29 mouse cellular contexts compared by ENCODE assay signal in the genomic region with DNA sequence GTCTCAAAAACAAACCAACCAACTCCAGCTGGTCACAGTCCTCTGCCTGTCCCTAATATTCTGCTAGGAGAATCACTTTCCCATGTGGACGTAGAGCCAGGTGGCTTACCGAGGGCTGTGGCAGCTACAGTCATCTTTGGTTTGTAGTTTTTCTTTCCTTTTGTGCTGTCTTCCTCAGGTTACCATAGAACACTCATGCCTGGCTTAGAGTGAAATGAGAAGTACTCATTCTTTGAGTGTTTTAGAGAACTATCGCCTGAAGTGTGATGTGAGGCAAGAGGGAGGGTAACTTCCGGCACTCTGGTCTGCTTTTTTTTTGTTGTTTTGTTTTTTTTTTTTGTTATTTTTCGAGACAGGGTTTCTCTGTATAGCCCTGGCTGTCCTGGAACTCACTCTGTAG. TPM values are rescaled to one million over a fixed set of nuclear protein-coding genes. Genes with fewer than 3 reads are reported as not detected.
DNase-seq lines count a peak whose midpoint lies in the region; ATAC-seq and TF ChIP-seq lines count a peak whose summit lies in the region.
"Had no signal": no experiment of that assay in that cellular context is flagged by ENCODE, and none has a peak within 500 bp of the region (broad histone marks: within the 10 kb centered on the region; RNA-seq: fewer than 3 reads in every experiment).

No protein-coding gene starts in this region.

- peak overlapping the region; percentile 93; the same call in 1 of the 2 replicates for H3K4me2 ChIP-seq in liver, embryonic 12.5 days
- H3K4me2 ChIP-seq in liver, embryonic 11.5 days, result no peak overlapping the region; the same call in 1 of the 2 replicates
- H3K4me2 ChIP-seq in liver, embryonic 15.5 days, result peak overlapping the region; percentile 83; the same call in 1 of the 2 replicates
- H3K4me2 ChIP-seq: forebrain, embryonic 15.5 days; heart, embryonic 11.5 days; hindbrain, embryonic 13.5 days; lung, embryonic 14.5 days had no signal

- intact Hi-C loops in left cerebral cortex, postnatal 36 days (cut with DNase I), result no loop called here
- intact Hi-C loops in left cerebral cortex, postnatal 10 days (cut with DNase I), result no loop called here

- peaks cover 30% of the 10 kb centered on the region for H3K4me1 ChIP-seq in liver, embryonic 12.5 days
- peaks cover 12% of the 10 kb centered on the region for H3K4me1 ChIP-seq in liver, embryonic 11.5 days (replicated peaks; ENCODE audit: control insufficient read depth, insufficient read depth, low read length)
- peaks cover 50% of the 10 kb centered on the region for H3K4me1 ChIP-seq in bone marrow macrophage, adult 2 months (ENCODE audit: control insufficient read depth, insufficient read depth, low read length)
- H3K4me1 ChIP-seq in liver, embryonic 15.5 days (replicated peaks), result peaks cover 31% of the 10 kb centered on the region

- ATAC-seq in liver, embryonic 12.5 days, result no peak
- no peak for ATAC-seq in liver, embryonic 11.5 days (replicated peaks; ENCODE audit: low FRiP score)
- no peak for ATAC-seq in liver, embryonic 15.5 days (ENCODE audit: insufficient read depth)
- ATAC-seq: forebrain, embryonic 15.5 days had no signal

- no peak overlapping the region for H3K9ac ChIP-seq in liver, embryonic 12.5 days
- H3K9ac ChIP-seq in liver, embryonic 11.5 days (ENCODE audit: low read depth, low read length), result no peak overlapping the region
- no peak overlapping the region for H3K9ac ChIP-seq in liver, embryonic 15.5 days
- H3K9ac ChIP-seq: forebrain, embryonic 15.5 days; hindbrain, embryonic 13.5 days; lung, embryonic 14.5 days had no signal

- peaks cover 13% of the 10 kb centered on the region for H3K36me3 ChIP-seq in liver, embryonic 12.5 days
- H3K36me3 ChIP-seq in liver, embryonic 11.5 days (ENCODE audit: control insufficient read depth, insufficient read depth, low read length), result peaks cover 5% of the 10 kb centered on the region
- peaks cover 8% of the 10 kb centered on the region; the same call in 1 of the 2 replicates for H3K36me3 ChIP-seq in liver, embryonic 15.5 days (replicated peaks)
- H3K36me3 ChIP-seq in splenic B cell, adult 2 months (ENCODE audit: control insufficient read depth, insufficient read depth, low read length, poor library complexity, severe bottlenecking), result 0 out of 2 replicates have a peak, but pooled peaks cover 1% of the 10 kb centered on the region

- H3K27me3 ChIP-seq in liver, embryonic 12.5 days (replicated peaks), result peaks cover 14% of the 10 kb centered on the region; the same call in 1 of the 2 replicates
- no peaks in the 10 kb centered on the region; the same call in 1 of the 2 replicates for H3K27me3 ChIP-seq in liver, embryonic 11.5 days (replicated peaks; ENCODE audit: control insufficient read depth, insufficient read depth, low read length)
- H3K27me3 ChIP-seq in liver, embryonic 15.5 days, result 0 out of 2 replicates have a peak, but pooled peaks cover 8% of the 10 kb centered on the region
- no peaks in the 10 kb centered on the region for H3K27me3 ChIP-seq in splenic B cell, adult 2 months (ENCODE audit: control insufficient read depth, insufficient read depth, low read length, poor library complexity, severe bottlenecking)
- H3K27me3 ChIP-seq: forebrain, embryonic 15.5 days; hindbrain, embryonic 13.5 days had no signal

- TF ChIP-seq CTCF in bone marrow macrophage, adult 2 months (IDR thresholded peaks at IDR 0.05; ENCODE audit: low read depth, low read length), result no peak

- DNase-seq in liver, embryonic 11.5 days (ENCODE audit: low spot score), result no peak
- peak; percentile 27 for DNase-seq in splenic B cell, adult 2 months (ENCODE audit: low read depth, low spot score)
- no peak for DNase-seq in left cerebral cortex, postnatal 36 days (ENCODE audit: low spot score in 2 of 2)
- DNase-seq in left cerebral cortex, postnatal 10 days (ENCODE audit: extremely low spot score in 1 of 2, low spot score in 2 of 2), result no peak
- DNase-seq: adrenal gland, adult 2 months; cerebellum, adult 9-10 months; embryo, embryonic 11 days; gastrocnemius, postnatal 25 days; heart, postnatal 10 days; kidney, adult 8-10 months; kidney, postnatal 14 days; lung, embryonic 14.5 days; midbrain, embryonic 14.5 days; spleen, adult 18-20 months; thymus, adult 2 months had no signal

- TF ChIP-seq POLR2A in bone marrow macrophage, adult 2 months (IDR thresholded peaks at IDR 0.05; ENCODE audit: borderline replicate concordance, low read depth, low read length), result no peak

- H3K9me3 ChIP-seq in liver, embryonic 12.5 days (replicated peaks), result no peaks in the 10 kb centered on the region
- H3K9me3 ChIP-seq in liver, embryonic 11.5 days (ENCODE audit: control insufficient read depth, low read length), result no peaks in the 10 kb centered on the region
- H3K9me3 ChIP-seq in liver, embryonic 15.5 days (replicated peaks), result no peaks in the 10 kb centered on the region
- H3K9me3 ChIP-seq: forebrain, embryonic 15.5 days; hindbrain, embryonic 13.5 days; limb, embryonic 10.5 days had no signal

- 62% methylated on average over 5 of the region's 5 CpGs for WGBS in liver, embryonic 12.5 days (ENCODE audit: insufficient replicate concordance)
- 72% methylated on average over 5 of the region's 5 CpGs for WGBS in liver, embryonic 11.5 days
- WGBS in liver, embryonic 15.5 days (ENCODE audit: insufficient replicate concordance), result 56% methylated on average over 5 of the region's 5 CpGs

- H3K27ac ChIP-seq in liver, embryonic 12.5 days, result peak overlapping the region; percentile 39; the same call in 1 of the 2 replicates
- H3K27ac ChIP-seq in liver, embryonic 11.5 days (ENCODE audit: low read depth, low read length), result no peak overlapping the region
- H3K27ac ChIP-seq in bone marrow macrophage, adult 2 months (ENCODE audit: insufficient read depth, low read depth, low read length), result peak overlapping the region; percentile 56
- H3K27ac ChIP-seq in liver, embryonic 15.5 days (replicated peaks), result 0 out of 2 replicates have a peak overlapping the region, but pooled peaks have one; percentile 55
- H3K27ac ChIP-seq: forebrain, embryonic 15.5 days; hindbrain, embryonic 13.5 days; limb, embryonic 10.5 days had no signal

- no peak overlapping the region for H3K4me3 ChIP-seq in liver, embryonic 12.5 days
- H3K4me3 ChIP-seq in liver, embryonic 11.5 days (ENCODE audit: low read depth, low read length), result no peak overlapping the region
- peak overlapping the region; percentile 77 for H3K4me3 ChIP-seq in bone marrow macrophage, adult 2 months (ENCODE audit: insufficient read depth, low read length)
- no peak overlapping the region for H3K4me3 ChIP-seq in liver, embryonic 15.5 days (replicated peaks)
- H3K4me3 ChIP-seq: forebrain, embryonic 15.5 days; hindbrain, embryonic 13.5 days; megakaryocyte, embryonic 14.5 days had no signal

RNA-seq across cellular contexts. Expression of a gene that starts 2.1 kb away (rescaled TPM):
- 41.6 and 45.4 TPM in 2 replicates for polyA plus RNA-seq in liver, embryonic 12.5 days (2016; fragmentation: Nextera tagmentation; extraction: Ambion mirVana)
- 65.5 and 68.2 TPM in 2 replicates for polyA plus RNA-seq in liver, embryonic 11.5 days (2014; fragmentation: Nextera tagmentation; extraction: Ambion mirVana)
- polyA plus RNA-seq in bone marrow macrophage, adult 2 months (2012; ENCODE audit: insufficient read depth, insufficient read length, missing spikeins), result 7.4 and 9.1 TPM in 2 replicates
- 20.1 and 21.4 TPM in 2 replicates for polyA plus RNA-seq in liver, embryonic 15.5 days (2015; fragmentation: Nextera tagmentation; extraction: Ambion mirVana)
- 10 to 100 TPM; 40.1 to 43.8 TPM for total RNA-seq in left cerebral cortex, postnatal 36 days (2021)
- 10 to 100 TPM; 45.7 to 47.7 TPM for total RNA-seq in left cerebral cortex, postnatal 10 days (2021)

RNA-seq across cellular contexts. Expression of a gene that starts 10.2 kb away (rescaled TPM):
- polyA plus RNA-seq in liver, embryonic 12.5 days (2016; fragmentation: Nextera tagmentation; extraction: Ambion mirVana), result not detected in 2 replicates
- polyA plus RNA-seq in liver, embryonic 11.5 days (2014; fragmentation: Nextera tagmentation; extraction: Ambion mirVana), result not detected in 2 replicates
- polyA plus RNA-seq in bone marrow macrophage, adult 2 months (2012; ENCODE audit: insufficient read depth, insufficient read length, missing spikeins), result not detected in 2 replicates
- not detected in 2 replicates for polyA plus RNA-seq in liver, embryonic 15.5 days (2015; fragmentation: Nextera tagmentation; extraction: Ambion mirVana)
- total RNA-seq in left cerebral cortex, postnatal 36 days (2021), result not detected
- not detected for total RNA-seq in left cerebral cortex, postnatal 10 days (2021)
- total RNA-seq: adrenal gland, adult 2 months; gastrocnemius, postnatal 25 days; heart, postnatal 10 days; layer of hippocampus, adult 8-10 months had no signal
- polyA plus RNA-seq: adrenal gland, adult 2 months; embryonic facial prominence, embryonic 14.5 days; forebrain, embryonic 15.5 days; heart, embryonic 11.5 days; hindbrain, embryonic 13.5 days; intestine, embryonic 14.5 days; limb, embryonic 10.5 days; midbrain, embryonic 14.5 days; myocyte; neural tube, embryonic 14.5 days; stomach, embryonic 16.5 days had no signal

RNA-seq across cellular contexts. Expression of a gene that starts 17.4 kb away (rescaled TPM):
- 457 and 480 TPM in 2 replicates for polyA plus RNA-seq in liver, embryonic 12.5 days (2016; fragmentation: Nextera tagmentation; extraction: Ambion mirVana)
- 695 and 755 TPM in 2 replicates for polyA plus RNA-seq in liver, embryonic 11.5 days (2014; fragmentation: Nextera tagmentation; extraction: Ambion mirVana)
- 89.3 and 96.7 TPM in 2 replicates for polyA plus RNA-seq in bone marrow macrophage, adult 2 months (2012; ENCODE audit: insufficient read depth, insufficient read length, missing spikeins)
- polyA plus RNA-seq in liver, embryonic 15.5 days (2015; fragmentation: Nextera tagmentation; extraction: Ambion mirVana), result 260 and 270 TPM in 2 replicates
- total RNA-seq in left cerebral cortex, postnatal 36 days (2021), result 100 to 1,000 TPM; 203 to 224 TPM
- 100 to 1,000 TPM; 245 to 257 TPM for total RNA-seq in left cerebral cortex, postnatal 10 days (2021)

RNA-seq across cellular contexts. Expression of a gene that starts 17.9 kb away (rescaled TPM):
- 36.9 and 40.8 TPM in 2 replicates for polyA plus RNA-seq in liver, embryonic 12.5 days (2016; fragmentation: Nextera tagmentation; extraction: Ambion mirVana)
- polyA plus RNA-seq in liver, embryonic 11.5 days (2014; fragmentation: Nextera tagmentation; extraction: Ambion mirVana), result 35.7 and 37.7 TPM in 2 replicates
- 8.0 and 9.7 TPM in 2 replicates for polyA plus RNA-seq in bone marrow macrophage, adult 2 months (2012; ENCODE audit: insufficient read depth, insufficient read length, missing spikeins)
- polyA plus RNA-seq in liver, embryonic 15.5 days (2015; fragmentation: Nextera tagmentation; extraction: Ambion mirVana), result 25.7 and 26.8 TPM in 2 replicates
- total RNA-seq in left cerebral cortex, postnatal 36 days (2021), result 10 to 100 TPM; 24.6 to 31.4 TPM
- total RNA-seq in left cerebral cortex, postnatal 10 days (2021), result 10 to 100 TPM; 20.4 to 22.1 TPM

RNA-seq across cellular contexts. Expression of a gene that starts 59.4 kb away (rescaled TPM):
- polyA plus RNA-seq in liver, embryonic 12.5 days (2016; fragmentation: Nextera tagmentation; extraction: Ambion mirVana), result 0.68 and 0.79 TPM in 2 replicates
- 1.0 TPM in 2 replicates for polyA plus RNA-seq in liver, embryonic 11.5 days (2014; fragmentation: Nextera tagmentation; extraction: Ambion mirVana)
- polyA plus RNA-seq in bone marrow macrophage, adult 2 months (2012; ENCODE audit: insufficient read depth, insufficient read length, missing spikeins), result 145 and 160 TPM in 2 replicates
- polyA plus RNA-seq in liver, embryonic 15.5 days (2015; fragmentation: Nextera tagmentation; extraction: Ambion mirVana), result 0.86 and 1.3 TPM in 2 replicates
- total RNA-seq in left cerebral cortex, postnatal 36 days (2021), result 10 to 100 TPM; 67.8 to 76.6 TPM
- total RNA-seq in left cerebral cortex, postnatal 10 days (2021), result 10 to 100 TPM; 56.9 to 57.5 TPM
